Mouse (Mus musculus) testis, adult 2 months (tissue): Measurements from ENCODE around the gene Fto.

Source experiments
- CTCF ChIP-seq: fragments of 200-500 bp; IDR thresholded peaks from 2 replicates; pipeline ENCODE4 v1.5.1; 2012; ENCODE audit warnings: low read depth, mild to moderate bottlenecking, inconsistent platforms, low read length, moderate library complexity; ENCODE audit not compliant: control insufficient read depth, insufficient read depth, insufficient replicate concordance
- POLR2A ChIP-seq: fragments of 200-500 bp; IDR thresholded peaks from 2 replicates; pipeline ENCODE4 v1.6.1; 2012; ENCODE audit warnings: low read depth, mild to moderate bottlenecking, inconsistent platforms, low read length, moderate library complexity; ENCODE audit not compliant: control insufficient read depth

GRCm38 (mm10) chr8:91467463-91467862 lies 154.1 kb downstream of the Fto start:
- no peak for TF ChIP-seq POLR2A
- no peak for TF ChIP-seq CTCF
